Mouse (Mus musculus): ENCODE data around the gene St6galnac3. TPM values are rescaled to one million over a fixed set of nuclear protein-coding genes. Genes with fewer than 3 reads are reported as not detected.

The St6galnac3 gene
- total and polyA plus RNA-seq, 2 experiments from 2014 or later = 6.9 to 11.9 TPM

GRCm38 (mm10) chr3:153323446-153323845, 401.5 kb downstream of the St6galnac3 start:
- no peak overlapping the region for H3K27ac ChIP-seq (ENCODE audit: low read depth, low read length)
- H3K4me1 ChIP-seq (ENCODE audit: insufficient read depth, low read length) = no peaks in the 10 kb centered on the region
- H3K36me3 ChIP-seq (ENCODE audit: insufficient read depth, low read length) = no peaks in the 10 kb centered on the region
- H3K9me3 ChIP-seq (ENCODE audit: low read length) = no peaks in the 10 kb centered on the region
- H3K27me3 ChIP-seq (ENCODE audit: insufficient read depth, low read length) = no peaks in the 10 kb centered on the region
- no peak overlapping the region for H3K4me2 ChIP-seq (ENCODE audit: low read depth, low read length, poor library complexity, severe bottlenecking)
- ATAC-seq (ENCODE audit: low FRiP score) (no peak), DNase-seq (ENCODE audit: low spot score) (no peak)
- 88% methylated on average over 8 of the region's 8 CpGs for WGBS
- H3K4me3 ChIP-seq (ENCODE audit: low read depth, low read length) = no peak overlapping the region
- no peak overlapping the region for H3K9ac ChIP-seq (replicated peaks; ENCODE audit: low read length, poor library complexity, severe bottlenecking)
- TF ChIP-seq CTCF (IDR thresholded peaks at IDR 0.05) = no peak

- no peak for TF ChIP-seq CTCF (IDR thresholded peaks at IDR 0.05)
- Histone ChIP-seq H3K36me3 (ENCODE audit: insufficient read depth, low read length) (no peaks in the 10 kb centered on the region), H3K4me1 (ENCODE audit: insufficient read depth, low read length) (no peaks in the 10 kb centered on the region), H3K9ac (replicated peaks; ENCODE audit: low read length, poor library complexity, severe bottlenecking) (no peak overlapping the region), H3K27ac (ENCODE audit: low read depth, low read length) (no peak overlapping the region), H3K4me3 (ENCODE audit: low read depth, low read length) (no peak overlapping the region), H3K9me3 (ENCODE audit: low read length) (no peaks in the 10 kb centered on the region), H3K27me3 (ENCODE audit: insufficient read depth, low read length) (no peaks in the 10 kb centered on the region), H3K4me2 (ENCODE audit: low read depth, low read length, poor library complexity, severe bottlenecking) (no peak overlapping the region)
- DNase-seq (ENCODE audit: low spot score) = no peak
- WGBS = 76% methylated on average over 9 of the region's 9 CpGs
- no peak for ATAC-seq (ENCODE audit: low FRiP score)
These were observed 411.4 kb downstream of the St6galnac3 start for GRCm38 (mm10) chr3:153313583-153313982.

GRCm38 (mm10) chr3:153313167-153313566, 411.8 kb downstream of the St6galnac3 start:
- no peak overlapping the region for H3K27ac ChIP-seq (ENCODE audit: low read depth, low read length)
- no peak overlapping the region for H3K4me2 ChIP-seq (ENCODE audit: low read depth, low read length, poor library complexity, severe bottlenecking)
- H3K27me3 ChIP-seq (ENCODE audit: insufficient read depth, low read length) = no peaks in the 10 kb centered on the region
- WGBS = 88% methylated on average over 9 of the region's 9 CpGs
- no peaks in the 10 kb centered on the region for H3K4me1 ChIP-seq (ENCODE audit: insufficient read depth, low read length)
- no peak for TF ChIP-seq CTCF (IDR thresholded peaks at IDR 0.05)
- ATAC-seq (ENCODE audit: low FRiP score) (no peak), DNase-seq (ENCODE audit: low spot score) (no peak)
- no peak overlapping the region for H3K4me3 ChIP-seq (ENCODE audit: low read depth, low read length)
- no peaks in the 10 kb centered on the region for H3K36me3 ChIP-seq (ENCODE audit: insufficient read depth, low read length)
- H3K9me3 ChIP-seq (ENCODE audit: low read length) = no peaks in the 10 kb centered on the region
- H3K9ac ChIP-seq (replicated peaks; ENCODE audit: low read length, poor library complexity, severe bottlenecking) = no peak overlapping the region

- 96% methylated on average over 3 of the region's 3 CpGs for WGBS
- Histone ChIP-seq H3K36me3 (ENCODE audit: insufficient read depth, low read length) (no peaks in the 10 kb centered on the region), H3K27me3 (ENCODE audit: insufficient read depth, low read length) (no peaks in the 10 kb centered on the region), H3K4me2 (ENCODE audit: low read depth, low read length, poor library complexity, severe bottlenecking) (no peak overlapping the region), H3K27ac (ENCODE audit: low read depth, low read length) (no peak overlapping the region), H3K9ac (replicated peaks; ENCODE audit: low read length, poor library complexity, severe bottlenecking) (no peak overlapping the region), H3K4me3 (ENCODE audit: low read depth, low read length) (no peak overlapping the region), H3K9me3 (ENCODE audit: low read length) (no peaks in the 10 kb centered on the region), H3K4me1 (ENCODE audit: insufficient read depth, low read length) (no peaks in the 10 kb centered on the region)
- ATAC-seq (ENCODE audit: low FRiP score) = no peak
- no peak for DNase-seq (ENCODE audit: low spot score)
- TF ChIP-seq CTCF (IDR thresholded peaks at IDR 0.05) = no peak
These were observed 413.0 kb downstream of the St6galnac3 start for GRCm38 (mm10) chr3:153312006-153312405.

GRCm38 (mm10) chr3:153308379-153308778, 416.6 kb downstream of the St6galnac3 start:
- no peaks in the 10 kb centered on the region for H3K9me3 ChIP-seq (ENCODE audit: low read length)
- ATAC-seq (ENCODE audit: low FRiP score) (no peak), DNase-seq (ENCODE audit: low spot score) (no peak)
- H3K4me3 ChIP-seq (ENCODE audit: low read depth, low read length) = no peak overlapping the region
- no peaks in the 10 kb centered on the region for H3K27me3 ChIP-seq (ENCODE audit: insufficient read depth, low read length)
- no peaks in the 10 kb centered on the region for H3K36me3 ChIP-seq (ENCODE audit: insufficient read depth, low read length)
- no peak overlapping the region for H3K27ac ChIP-seq (ENCODE audit: low read depth, low read length)
- no peak overlapping the region for H3K4me2 ChIP-seq (ENCODE audit: low read depth, low read length, poor library complexity, severe bottlenecking)
- WGBS = 75% methylated on average over 4 of the region's 4 CpGs
- no peak overlapping the region for H3K9ac ChIP-seq (replicated peaks; ENCODE audit: low read length, poor library complexity, severe bottlenecking)
- no peak for TF ChIP-seq CTCF (IDR thresholded peaks at IDR 0.05)
- H3K4me1 ChIP-seq (ENCODE audit: insufficient read depth, low read length) = no peaks in the 10 kb centered on the region

- no peak for TF ChIP-seq CTCF (IDR thresholded peaks at IDR 0.05)
- no peaks in the 10 kb centered on the region for H3K36me3 ChIP-seq (ENCODE audit: insufficient read depth, low read length)
- no peak overlapping the region for H3K27ac ChIP-seq (ENCODE audit: low read depth, low read length)
- H3K4me3 ChIP-seq (ENCODE audit: low read depth, low read length) = no peak overlapping the region
- ATAC-seq (ENCODE audit: low FRiP score) = no peak
- no peaks in the 10 kb centered on the region for H3K9me3 ChIP-seq (ENCODE audit: low read length)
- no peaks in the 10 kb centered on the region for H3K27me3 ChIP-seq (ENCODE audit: insufficient read depth, low read length)
- DNase-seq (ENCODE audit: low spot score) = no peak
- 81% methylated on average over 3 of the region's 3 CpGs for WGBS
- no peak overlapping the region for H3K9ac ChIP-seq (replicated peaks; ENCODE audit: low read length, poor library complexity, severe bottlenecking)
- no peak overlapping the region for H3K4me2 ChIP-seq (ENCODE audit: low read depth, low read length, poor library complexity, severe bottlenecking)
- H3K4me1 ChIP-seq (ENCODE audit: insufficient read depth, low read length) = no peaks in the 10 kb centered on the region
These were observed 419.8 kb downstream of the St6galnac3 start for GRCm38 (mm10) chr3:153305153-153305552.

All from midbrain, postnatal 0 days (tissue).